Mouse (Mus musculus) CH12.LX (cell line): Measurements from ENCODE around the gene Kpnb1.

ENCODE experiments used
- CTCF ChIP-seq, 2 experiments: IDR thresholded peaks in 1 of 2; conservative IDR thresholded peaks in 1 of 2; 2 replicates each; pipeline ENCODE4 v1.5.1; 2011 to 2012; ENCODE audit warnings: low read depth in 2 of 2, low read length in 2 of 2, improper control_type of control experiment in 1 of 2, inconsistent platforms in 1 of 2, mild to moderate bottlenecking in 1 of 2, moderate library complexity in 1 of 2
- E2F4 ChIP-seq: IDR thresholded peaks from 2 replicates; pipeline ENCODE4 v1.6.1; 2011; ENCODE audit warnings: low read depth, low read length, improper control_type of control experiment; ENCODE audit not compliant: insufficient replicate concordance
- POLR2A ChIP-seq: IDR thresholded peaks from 2 replicates; pipeline ENCODE4 v1.6.1; 2011; ENCODE audit warnings: low read depth, mild to moderate bottlenecking, improper control_type of control experiment, low read length
- TBP ChIP-seq: conservative IDR thresholded peaks from 2 replicates; pipeline ENCODE4 v1.6.1; 2011; ENCODE audit warnings: low read depth, low read length, improper control_type of control experiment
- ZC3H11A ChIP-seq: IDR thresholded peaks from 2 replicates; pipeline ENCODE4 v1.6.1; 2012; ENCODE audit warnings: low read depth, mild to moderate bottlenecking, inconsistent platforms, low read length, improper control_type of control experiment
- ZKSCAN1 ChIP-seq: IDR thresholded peaks from 2 replicates; pipeline ENCODE4 v1.6.1; 2012; ENCODE audit warnings: low read depth, inconsistent platforms, low read length, improper control_type of control experiment, borderline replicate concordance

DNA sequence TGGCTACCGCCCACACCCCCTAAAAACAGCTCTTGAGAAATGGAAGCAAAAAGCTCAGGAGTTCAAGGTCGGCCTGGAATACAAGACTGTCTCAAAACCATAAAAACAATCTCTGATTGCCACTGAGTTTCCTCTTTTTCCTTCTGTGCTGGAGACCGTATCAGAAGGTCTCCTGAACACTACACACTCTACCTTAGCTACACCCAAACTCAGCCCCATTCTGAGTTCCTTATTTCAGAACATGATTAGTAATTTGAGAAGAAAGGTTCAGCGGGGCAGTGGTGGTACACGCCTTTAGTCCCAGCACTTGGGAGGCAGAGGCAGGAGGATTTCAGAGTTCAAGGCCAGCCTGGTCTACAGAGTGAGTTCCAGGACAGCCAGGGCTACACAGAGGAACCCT, 6.6 kb downstream of the Kpnb1 start:
- TF ChIP-seq CTCF (conservative IDR thresholded peaks at IDR 0.05 in 1 of 2, IDR thresholded peaks at IDR 0.05 in 1 of 2; ENCODE audit: low read depth in 2 of 2, low read length in 2 of 2): no peak
- no peak for TF ChIP-seq ZKSCAN1
- no peak for TF ChIP-seq POLR2A
- TF ChIP-seq E2F4: no peak
- no peak for TF ChIP-seq ZC3H11A
- TF ChIP-seq TBP: no peak
